Mouse (Mus musculus) intestine, embryonic 15.5 days (tissue): ENCODE measurements around the gene Pdlim4. TPM values are rescaled to one million over a fixed set of nuclear protein-coding genes. Genes with fewer than 3 reads are reported as not detected.
"Not testable (repeated sequence)": the region's sequence is repeated elsewhere in the genome, so short reads cannot be mapped to it uniquely, and the experiment has no call there.

Experiments
- ATAC-seq: fragments of 200-750 bp; cut with Nextera tagmentation; 2 replicates; pipeline ENCODE4 v1.8.0; 2017; ENCODE audit warnings: moderate TSS enrichment, moderate library complexity
- H3K27ac ChIP-seq: fragments of 300-500 bp; sonication (generic); 2 replicates; pipeline ENCODE4 v1.5.1; 2015; ENCODE audit warnings: mild to moderate bottlenecking, inconsistent platforms
- H3K27me3 ChIP-seq: fragments of 300-500 bp; sonication (generic); replicated peaks from 2 replicates; pipeline ENCODE4 v1.6.1; 2015; ENCODE audit warnings: inconsistent platforms
- H3K36me3 ChIP-seq: fragments of 300-500 bp; sonication (generic); 2 replicates; pipeline ENCODE4 v1.6.1; 2015; ENCODE audit warnings: inconsistent platforms
- H3K4me1 ChIP-seq: fragments of 300-500 bp; sonication (generic); replicated peaks from 2 replicates; pipeline ENCODE4 v1.6.1; 2015; ENCODE audit warnings: inconsistent platforms
- H3K4me2 ChIP-seq: fragments of 300-500 bp; sonication (generic); replicated peaks from 2 replicates; pipeline ENCODE4 v1.6.1; 2015; ENCODE audit warnings: mild to moderate bottlenecking, inconsistent platforms
- H3K4me3 ChIP-seq: fragments of 300-500 bp; sonication (generic); replicated peaks from 2 replicates; pipeline ENCODE4 v1.5.1; 2015; ENCODE audit warnings: inconsistent platforms
- H3K9ac ChIP-seq: fragments of 300-500 bp; sonication (generic); 2 replicates; pipeline ENCODE4 v1.6.1; 2015; ENCODE audit warnings: inconsistent platforms
- H3K9me3 ChIP-seq: fragments of 300-500 bp; sonication (generic); 2 replicates; pipeline ENCODE4 v1.6.1; 2016; ENCODE audit warnings: inconsistent platforms
- WGBS: fragments of 180-500 bp; shearing (Covaris S2); methylation state at CpG from one replicate; pipeline ENCODE4 v1.1.7; 2015; 5-methylcytosine and 5-hydroxymethylcytosine counted together
- polyA plus RNA-seq: library from polyadenylated mRNA; unstranded; fragments of >200 nt; fragmentation: Nextera tagmentation; extraction: Ambion mirVana; gene quantifications from 2 replicates; pipeline ENCODE4 v1.2.1, GENCODE M21; 2015

The Pdlim4 gene
- polyA plus RNA-seq, 1 experiment from 2014 or later, result 42.1 TPM

DNA sequence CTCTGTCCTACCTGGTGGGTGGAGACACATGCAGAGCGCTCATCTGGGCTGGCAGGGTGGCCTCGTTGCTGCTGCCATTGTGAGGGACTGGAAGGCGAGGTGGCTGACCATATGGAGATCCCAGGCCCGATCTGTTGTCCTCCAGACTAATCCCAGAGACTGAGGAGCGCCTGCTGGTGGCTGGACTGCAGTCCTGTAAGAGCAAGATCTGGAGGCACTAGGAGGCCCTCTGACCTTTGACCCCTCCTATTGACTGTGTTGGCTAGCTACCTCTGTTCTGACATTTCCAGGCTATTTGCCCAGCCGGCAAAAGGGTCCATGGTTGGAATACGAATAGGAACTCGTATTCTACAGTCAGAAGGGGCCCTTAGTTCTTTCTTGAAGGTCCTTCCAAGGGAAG, 12.7 kb downstream of the Pdlim4 start:
- peaks cover 37% of the 10 kb centered on the region for H3K4me1 ChIP-seq
- H3K4me2 ChIP-seq, result no peak overlapping the region
- H3K9ac ChIP-seq, result no peak overlapping the region
- no peak overlapping the region for H3K27ac ChIP-seq
- 42% methylated on average over 8 of the region's 8 CpGs for WGBS
- H3K4me3 ChIP-seq, result no peak overlapping the region
- H3K9me3 ChIP-seq, result no peaks in the 10 kb centered on the region
- ATAC-seq, result peak; percentile 35; the same call in 1 of the 2 replicates
- H3K27me3 ChIP-seq, result no peaks in the 10 kb centered on the region
- H3K36me3 ChIP-seq, result 0 out of 2 replicates have a peak, but pooled peaks cover 3% of the 10 kb centered on the region

- peaks cover 19% of the 10 kb centered on the region for H3K4me1 ChIP-seq
- no peak for ATAC-seq
- WGBS, result 23% methylated on average over 6 of the region's 6 CpGs
These were observed 14.6 kb downstream of the Pdlim4 start for GRCm38 (mm10) chr11:54054257-54054656.

GRCm38 (mm10) chr11:54053090-54053489, 15.7 kb downstream of the Pdlim4 start:
- Histone ChIP-seq H3K36me3 (0 out of 2 replicates have a peak, but pooled peaks cover 3% of the 10 kb centered on the region), H3K4me2 (no peak overlapping the region), H3K27me3 (no peaks in the 10 kb centered on the region), H3K4me1 (peaks cover 8% of the 10 kb centered on the region; the same call in 1 of the 2 replicates), H3K4me3 (no peak overlapping the region), H3K27ac (no peak overlapping the region), H3K9me3 (no peaks in the 10 kb centered on the region), H3K9ac (no peak overlapping the region)
- ATAC-seq, result no peak
- WGBS, result 81% methylated on average over 7 of the region's 7 CpGs

More at GRCm38 (mm10) chr11:54054257-54054656, 14.6 kb downstream of the Pdlim4 start:
- Histone ChIP-seq H3K4me2 (no peak overlapping the region), H3K9me3 (no peaks in the 10 kb centered on the region), H3K36me3 (0 out of 2 replicates have a peak, but pooled peaks cover 3% of the 10 kb centered on the region), H3K9ac (no peak overlapping the region), H3K27me3 (no peaks in the 10 kb centered on the region), H3K4me3 (no peak overlapping the region), H3K27ac (no peak overlapping the region)

- ATAC-seq, result no peak
These were observed 16.7 kb downstream of the Pdlim4 start for GRCm38 (mm10) chr11:54052128-54052527.

DNA sequence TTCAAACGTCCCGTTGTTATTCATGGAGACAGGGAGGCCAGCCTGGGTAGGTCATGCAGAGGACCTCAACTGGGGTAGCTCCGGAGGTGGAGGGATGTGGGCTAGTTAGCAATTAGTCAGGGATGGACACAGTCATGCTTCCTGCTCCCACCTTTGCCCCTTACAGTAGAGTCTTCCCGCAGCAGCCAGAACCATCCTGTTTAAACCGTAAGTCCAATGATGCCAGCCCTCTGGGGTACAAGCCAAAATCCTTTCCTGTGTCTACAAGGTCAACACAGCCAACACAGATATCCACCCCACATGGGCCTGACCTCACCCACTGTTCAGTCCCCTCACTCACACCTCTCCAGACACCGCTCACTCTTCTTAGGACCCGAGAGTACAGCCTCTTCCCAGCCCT, 17.7 kb downstream of the Pdlim4 start:
- no peak overlapping the region for H3K27ac ChIP-seq
- 0 out of 2 replicates have a peak, but pooled peaks cover 1% of the 10 kb centered on the region for H3K4me1 ChIP-seq
- H3K27me3 ChIP-seq, result no peaks in the 10 kb centered on the region
- H3K9ac ChIP-seq, result no peak overlapping the region
- H3K4me2 ChIP-seq, result no peak overlapping the region
- H3K4me3 ChIP-seq, result no peak overlapping the region
- WGBS, result 86% methylated on average over 7 of the region's 7 CpGs
- no peak for ATAC-seq
- 0 out of 2 replicates have a peak, but pooled peaks cover 3% of the 10 kb centered on the region for H3K36me3 ChIP-seq
- no peaks in the 10 kb centered on the region for H3K9me3 ChIP-seq

More at GRCm38 (mm10) chr11:54052128-54052527, 16.7 kb downstream of the Pdlim4 start:
- no peak overlapping the region for H3K4me2 ChIP-seq
- no peak overlapping the region for H3K9ac ChIP-seq
- H3K36me3 ChIP-seq, result 0 out of 2 replicates have a peak, but pooled peaks cover 3% of the 10 kb centered on the region
- 92% methylated on average over 5 of the region's 5 CpGs for WGBS
- H3K4me3 ChIP-seq, result no peak overlapping the region
- H3K4me1 ChIP-seq, result 0 out of 2 replicates have a peak, but pooled peaks cover 4% of the 10 kb centered on the region
- H3K27ac ChIP-seq, result no peak overlapping the region
- no peaks in the 10 kb centered on the region for H3K9me3 ChIP-seq
- no peaks in the 10 kb centered on the region for H3K27me3 ChIP-seq

- no peak overlapping the region for H3K9ac ChIP-seq
- no peak for ATAC-seq
- 69% methylated on average over 2 of the region's 2 CpGs for WGBS
These were observed 18.6 kb downstream of the Pdlim4 start for GRCm38 (mm10) chr11:54050205-54050604.

GRCm38 (mm10) chr11:54040676-54041075, 28.1 kb downstream of the Pdlim4 start:
- no peaks in the 10 kb centered on the region for H3K36me3 ChIP-seq
- no peaks in the 10 kb centered on the region for H3K27me3 ChIP-seq
- no peak overlapping the region for H3K4me3 ChIP-seq
- H3K27ac ChIP-seq, result no peak overlapping the region
- no peaks in the 10 kb centered on the region for H3K9me3 ChIP-seq
- no peak overlapping the region for H3K9ac ChIP-seq
- WGBS, result 89% methylated on average over 6 of the region's 6 CpGs
- no peaks in the 10 kb centered on the region for H3K4me1 ChIP-seq
- no peak for ATAC-seq
- no peak overlapping the region for H3K4me2 ChIP-seq

More at GRCm38 (mm10) chr11:54050205-54050604, 18.6 kb downstream of the Pdlim4 start:
- Histone ChIP-seq H3K4me2 (no peak overlapping the region), H3K27ac (no peak overlapping the region), H3K4me1 (no peaks in the 10 kb centered on the region), H3K9me3 (no peaks in the 10 kb centered on the region), H3K36me3 (0 out of 2 replicates have a peak, but pooled peaks cover 1% of the 10 kb centered on the region), H3K4me3 (no peak overlapping the region), H3K27me3 (no peaks in the 10 kb centered on the region)

DNA sequence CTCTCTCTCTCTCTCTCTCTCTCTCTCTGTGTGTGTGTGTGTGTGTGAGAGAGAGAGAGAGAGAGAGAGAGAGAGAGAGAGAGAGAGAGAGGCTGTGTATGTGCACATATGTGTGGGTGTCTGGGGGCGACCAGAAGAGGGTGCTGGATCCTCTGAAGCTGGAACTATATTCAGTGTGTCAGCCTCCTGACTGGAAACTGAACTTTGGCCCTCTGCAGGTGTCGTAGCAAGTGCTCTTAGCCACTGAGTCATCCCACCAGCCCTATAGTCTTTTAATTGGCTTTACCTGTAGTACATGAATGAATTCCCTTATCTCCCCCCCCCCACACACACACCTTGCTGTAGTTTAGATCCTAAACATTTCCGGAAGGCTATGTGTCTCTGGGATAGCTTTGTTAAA, 35.9 kb downstream of the Pdlim4 start:
- H3K27me3 ChIP-seq, H3K9ac ChIP-seq, H3K4me2 ChIP-seq, H3K36me3 ChIP-seq, H3K9me3 ChIP-seq, H3K4me3 ChIP-seq, H3K27ac ChIP-seq: not testable (repeated sequence)
- WGBS, result 50% methylated on average over 1 of the region's 3 CpGs
- ATAC-seq, result peak; percentile 47
- peaks cover 10% of the 10 kb centered on the region for H3K4me1 ChIP-seq

GRCm38 (mm10) chr11:54028997-54029396, 39.8 kb downstream of the Pdlim4 start:
- Histone ChIP-seq H3K4me3 (no peak overlapping the region), H3K27ac (no peak overlapping the region), H3K36me3 (no peaks in the 10 kb centered on the region), H3K27me3 (peaks cover 6% of the 10 kb centered on the region; the same call in 1 of the 2 replicates), H3K9ac (no peak overlapping the region), H3K4me1 (peaks cover 15% of the 10 kb centered on the region), H3K4me2 (peak overlapping the region; percentile 98), H3K9me3 (no peaks in the 10 kb centered on the region)
- WGBS, result 80% methylated on average over 4 of the region's 4 CpGs
- no peak for ATAC-seq

DNA sequence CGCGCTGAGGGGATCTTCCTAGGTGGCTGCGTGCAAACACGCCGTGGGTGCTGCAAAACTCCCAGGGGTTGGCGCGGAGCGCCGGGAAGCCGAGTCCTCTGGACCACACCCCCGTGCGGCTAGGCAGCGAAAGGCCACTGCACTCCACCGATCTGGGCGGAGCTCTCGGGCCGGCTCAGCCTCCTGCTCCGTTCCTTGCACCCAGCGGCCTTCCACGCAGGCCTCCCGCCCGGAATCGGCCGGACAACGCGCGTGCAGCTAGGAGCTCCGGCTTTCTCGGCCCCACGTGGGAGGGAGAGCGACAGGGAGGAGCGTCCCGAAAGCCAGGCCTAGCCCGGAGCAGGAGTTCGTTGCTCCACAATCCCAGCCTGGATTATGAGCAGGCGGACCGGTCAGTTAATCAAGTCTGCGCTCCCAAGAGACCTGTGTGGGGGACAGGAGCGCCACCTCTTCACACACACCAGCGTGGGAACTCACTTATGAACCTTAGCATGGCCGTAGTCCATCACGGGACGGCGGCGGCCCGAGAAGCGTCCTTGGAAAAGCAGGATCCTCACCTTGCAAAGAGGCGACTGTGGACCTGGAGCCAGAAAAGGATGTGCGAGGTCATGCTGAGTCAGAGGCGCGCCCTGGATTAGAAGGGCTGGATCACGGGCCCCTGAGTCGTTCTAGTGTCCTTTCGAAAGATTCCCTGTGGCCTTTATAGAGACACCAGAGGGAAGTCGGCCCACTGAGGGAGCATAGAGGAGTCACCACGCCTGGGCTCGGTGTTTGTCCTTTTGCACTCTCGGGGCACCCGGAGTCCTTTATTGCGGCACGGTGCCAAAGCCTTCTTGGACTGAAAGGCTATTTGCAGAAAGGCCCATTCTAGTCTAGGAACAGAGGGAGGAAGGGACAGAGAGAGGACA, 40.5 kb downstream of the Pdlim4 start, which contains the start of gene Slc22a4:
TSS of gene Slc22a4 (minus strand) at position 47 of the 908 bp plus-strand sequence.
- H3K9me3 ChIP-seq, result no peaks in the 10 kb centered on the region
- H3K4me3 ChIP-seq, result peak within 1 kb of the TSS; percentile 52
- ATAC-seq, result peak; percentile 93
- peaks cover 6% of the 10 kb centered on the region; the same call in 1 of the 2 replicates for H3K27me3 ChIP-seq
- 3% methylated on average over 61 of the region's 61 CpGs for WGBS
- H3K4me2 ChIP-seq, result peak within 1 kb of the TSS; percentile 98
- H3K27ac ChIP-seq, result no peak within 1 kb of the TSS
- H3K9ac ChIP-seq, result peak within 1 kb of the TSS; percentile 65
- H3K36me3 ChIP-seq, result no peaks in the 10 kb centered on the region
- H3K4me1 ChIP-seq, result peaks cover 15% of the 10 kb centered on the region

GRCm38 (mm10) chr11:54027131-54028043, 41.4 kb downstream of the Pdlim4 start:
- H3K4me2 ChIP-seq, result peak overlapping the region; percentile 98
- WGBS, result 18% methylated on average over 31 of the region's 31 CpGs
- 0 out of 2 replicates have a peak, but pooled peaks have one; percentile 3 for ATAC-seq
- no peaks in the 10 kb centered on the region for H3K36me3 ChIP-seq
- peaks cover 15% of the 10 kb centered on the region for H3K4me1 ChIP-seq
- H3K9ac ChIP-seq, result peak overlapping the region; percentile 65
- H3K27ac ChIP-seq, result no peak overlapping the region
- peak overlapping the region; percentile 52 for H3K4me3 ChIP-seq
- H3K27me3 ChIP-seq, result peaks cover 6% of the 10 kb centered on the region; the same call in 1 of the 2 replicates
- H3K9me3 ChIP-seq, result no peaks in the 10 kb centered on the region
